Mouse (Mus musculus) heart, adult 2 months (tissue): Measurements from ENCODE around the gene Caln1.

Experiments
- CTCF ChIP-seq: fragments of 200-600 bp; IDR thresholded peaks from 2 replicates; pipeline ENCODE4 v1.8.1; 2022; ENCODE audit warnings: antibody characterized with exemption, mild to moderate bottlenecking, moderate library complexity
- EP300 ChIP-seq: fragments of 200-500 bp; IDR thresholded peaks from 2 replicates; pipeline ENCODE4 v1.6.1; 2011; ENCODE audit warnings: low read depth, low read length, control low read depth; ENCODE audit not compliant: insufficient read depth
- POLR2A ChIP-seq: fragments of 200-500 bp; IDR thresholded peaks from 2 replicates; pipeline ENCODE4 v1.6.1; 2011; ENCODE audit warnings: mild to moderate bottlenecking, low read depth, low read length, control low read depth; ENCODE audit not compliant: insufficient read depth

GRCm38 (mm10) chr5:130702361-130702760, 333.1 kb downstream of the Caln1 start:
- no peak for TF ChIP-seq EP300
- TF ChIP-seq CTCF = no peak
- TF ChIP-seq POLR2A = no peak
